Mouse (Mus musculus): ENCODE measurements around the gene Adcy4. TPM values are rescaled to one million over a fixed set of nuclear protein-coding genes. Genes with fewer than 3 reads are reported as not detected.

Gene Adcy4
- polyA plus RNA-seq, 1 experiment from 2014 or later, result 17.7 TPM

DNA sequence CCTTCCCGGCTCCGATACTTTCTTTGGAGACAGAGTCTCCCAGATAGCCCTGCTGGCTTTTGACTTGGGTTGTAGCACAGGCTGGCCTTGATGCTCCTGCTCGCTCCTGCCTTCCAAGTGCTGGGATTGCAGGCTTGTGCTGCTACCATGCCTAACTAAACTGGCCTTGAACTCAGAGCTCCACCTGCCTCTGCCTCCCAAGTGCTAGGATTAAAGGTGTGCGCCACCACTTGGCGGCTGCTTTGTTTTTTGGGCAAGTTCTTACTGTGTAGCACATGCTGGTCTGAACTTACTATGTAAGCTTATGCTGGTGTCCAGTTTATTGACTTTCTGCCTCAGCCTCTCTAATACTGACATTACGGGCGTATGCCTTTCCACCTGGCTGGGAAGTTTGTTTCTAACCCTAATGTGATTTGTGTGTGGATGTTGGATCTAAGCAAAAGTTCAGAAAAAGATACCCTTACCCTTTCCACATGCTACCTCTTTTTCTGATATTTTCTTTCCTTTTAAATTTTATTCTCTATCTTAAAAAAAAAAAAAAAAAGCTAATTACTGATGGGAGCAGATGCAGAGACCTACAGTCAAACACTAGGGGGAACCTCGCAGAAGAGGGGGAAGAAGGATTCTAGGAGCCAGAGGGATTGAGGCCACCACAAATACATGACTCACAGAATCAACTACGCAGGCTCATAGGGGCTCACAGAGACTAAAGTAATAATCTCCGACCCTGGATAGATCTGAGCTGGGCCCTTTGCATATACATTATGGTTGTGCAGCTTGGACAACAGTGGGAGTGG, 36.6 kb downstream of the Adcy4 start:
- Histone ChIP-seq H3K4me1 (ENCODE audit: control insufficient read depth in 2 of 2, insufficient read depth in 2 of 2, low read length in 2 of 2) (peaks cover 8 to 22% of the 10 kb centered on the region in 2 experiments; a peak in 3 of 4 replicates), H3K4me3 (ENCODE audit: control insufficient read depth in 1 of 2, insufficient read depth in 1 of 2, low read depth in 1 of 2, low read length in 2 of 2) (no peak overlapping the region), H3K27ac (replicated peaks in 1 of 2; ENCODE audit: control insufficient read depth in 1 of 2, insufficient read depth in 1 of 2, low read depth in 2 of 2, low read length in 2 of 2) (no peak overlapping the region), H3K36me3 (ENCODE audit: control insufficient read depth, insufficient read depth, low read length) (peaks cover 53% of the 10 kb centered on the region), H3K27me3 (ENCODE audit: control insufficient read depth, insufficient read depth, low read length) (no peaks in the 10 kb centered on the region), H3K4me2 (ENCODE audit: low read length) (0 out of 2 replicates have a peak overlapping the region, but pooled peaks have one; percentile 98), H3K9ac (ENCODE audit: low read length) (no peak overlapping the region), H3K9me3 (ENCODE audit: control insufficient read depth, low read length) (no peaks in the 10 kb centered on the region)
- ATAC-seq (ENCODE audit: insufficient number of reproducible peaks, insufficient read depth, low FRiP score, low read depth), result no peak
- 91% methylated on average over 10 of the region's 10 CpGs for WGBS

- peaks cover 8 to 22% of the 10 kb centered on the region in 2 experiments; a peak in 3 of 4 replicates for H3K4me1 ChIP-seq (ENCODE audit: control insufficient read depth in 2 of 2, insufficient read depth in 2 of 2, low read length in 2 of 2)
Observed at GRCm38 (mm10) chr14:55745861-55746237, 38.0 kb downstream of the Adcy4 start.

GRCm38 (mm10) chr14:55745180-55745860, 38.6 kb downstream of the Adcy4 start, which contains the start of the genes Dhrs1 and Nop9:
Gene Dhrs1 (minus strand): TSS chr14:55745690.
Gene Nop9 (plus strand): TSS chr14:55745693.
- Histone ChIP-seq H3K27me3 (ENCODE audit: control insufficient read depth, insufficient read depth, low read length) (no peaks in the 10 kb centered on the region), H3K4me2 (ENCODE audit: low read length) (peak within 1 kb of the TSS; percentile 98), H3K4me3 (ENCODE audit: control insufficient read depth in 1 of 2, insufficient read depth in 1 of 2, low read depth in 1 of 2, low read length in 2 of 2) (peak within 1 kb of the TSS; percentile 79 to 93), H3K27ac (replicated peaks in 1 of 2; ENCODE audit: control insufficient read depth in 1 of 2, insufficient read depth in 1 of 2, low read depth in 2 of 2, low read length in 2 of 2) (peak within 1 kb of the TSS; percentile 3 to 58; a peak in 2 of 4 replicates), H3K9me3 (ENCODE audit: control insufficient read depth, low read length) (no peaks in the 10 kb centered on the region), H3K36me3 (ENCODE audit: control insufficient read depth, insufficient read depth, low read length) (peaks cover 53% of the 10 kb centered on the region), H3K9ac (ENCODE audit: low read length) (peak within 1 kb of the TSS; percentile 91), H3K4me1 (ENCODE audit: control insufficient read depth in 2 of 2, insufficient read depth in 2 of 2, low read length in 2 of 2) (peaks cover 8 to 22% of the 10 kb centered on the region in 2 experiments; a peak in 3 of 4 replicates)
- peak; percentile 86 for ATAC-seq (ENCODE audit: insufficient number of reproducible peaks, insufficient read depth, low FRiP score, low read depth)
- 1% methylated on average over 47 of the region's 48 CpGs for WGBS

More at GRCm38 (mm10) chr14:55745861-55746237, 38.0 kb downstream of the Adcy4 start:
- H3K27ac ChIP-seq (replicated peaks in 1 of 2; ENCODE audit: control insufficient read depth in 1 of 2, insufficient read depth in 1 of 2, low read depth in 2 of 2, low read length in 2 of 2), result peak overlapping the region in 1 of 2 experiments; percentile 44; a peak in 2 of 4 replicates
- no peaks in the 10 kb centered on the region for H3K9me3 ChIP-seq (ENCODE audit: control insufficient read depth, low read length)
- peak overlapping the region; percentile 91 for H3K9ac ChIP-seq (ENCODE audit: low read length)
- no peak; the same call in 1 of the 2 replicates for ATAC-seq (ENCODE audit: insufficient number of reproducible peaks, insufficient read depth, low FRiP score, low read depth)
- peaks cover 53% of the 10 kb centered on the region for H3K36me3 ChIP-seq (ENCODE audit: control insufficient read depth, insufficient read depth, low read length)
- H3K4me3 ChIP-seq (ENCODE audit: control insufficient read depth in 1 of 2, insufficient read depth in 1 of 2, low read depth in 1 of 2, low read length in 2 of 2), result peak overlapping the region; percentile 79 to 93
- WGBS, result under 1% methylated on average over 31 of the region's 31 CpGs
- H3K27me3 ChIP-seq (ENCODE audit: control insufficient read depth, insufficient read depth, low read length), result no peaks in the 10 kb centered on the region
- peak overlapping the region; percentile 98 for H3K4me2 ChIP-seq (ENCODE audit: low read length)

DNA sequence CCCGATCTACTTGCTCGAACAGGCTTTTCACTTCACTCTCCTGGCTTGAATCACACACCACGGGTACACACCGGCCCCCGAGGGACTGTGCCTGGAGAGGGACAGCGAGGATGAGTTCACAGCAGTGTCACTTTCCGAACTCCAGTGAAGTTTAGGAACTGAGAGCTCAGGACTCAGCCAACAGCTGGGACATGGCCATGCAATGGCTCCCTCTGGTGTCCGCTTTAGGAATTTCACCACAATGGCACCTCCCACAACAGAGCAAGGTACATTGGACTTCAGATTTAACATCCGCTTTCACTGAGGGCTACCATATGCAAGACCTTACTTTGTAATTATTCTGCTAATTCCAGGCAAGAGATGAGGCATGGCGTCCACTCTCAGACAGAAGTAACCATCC, 40.2 kb downstream of the Adcy4 start:
- Histone ChIP-seq H3K9me3 (ENCODE audit: control insufficient read depth, low read length) (no peaks in the 10 kb centered on the region), H3K27ac (replicated peaks in 1 of 2; ENCODE audit: control insufficient read depth in 1 of 2, insufficient read depth in 1 of 2, low read depth in 2 of 2, low read length in 2 of 2) (no peak overlapping the region), H3K4me2 (ENCODE audit: low read length) (peak overlapping the region; percentile 6), H3K4me3 (ENCODE audit: control insufficient read depth in 1 of 2, insufficient read depth in 1 of 2, low read depth in 1 of 2, low read length in 2 of 2) (no peak overlapping the region), H3K9ac (ENCODE audit: low read length) (peak overlapping the region; percentile 2), H3K27me3 (ENCODE audit: control insufficient read depth, insufficient read depth, low read length) (no peaks in the 10 kb centered on the region), H3K4me1 (ENCODE audit: control insufficient read depth in 2 of 2, insufficient read depth in 2 of 2, low read length in 2 of 2) (peaks cover 8 to 22% of the 10 kb centered on the region in 2 experiments; a peak in 3 of 4 replicates), H3K36me3 (ENCODE audit: control insufficient read depth, insufficient read depth, low read length) (peaks cover 53% of the 10 kb centered on the region)
- WGBS, result 17% methylated on average over 10 of the region's 10 CpGs
- no peak for ATAC-seq (ENCODE audit: insufficient number of reproducible peaks, insufficient read depth, low FRiP score, low read depth)

DNA sequence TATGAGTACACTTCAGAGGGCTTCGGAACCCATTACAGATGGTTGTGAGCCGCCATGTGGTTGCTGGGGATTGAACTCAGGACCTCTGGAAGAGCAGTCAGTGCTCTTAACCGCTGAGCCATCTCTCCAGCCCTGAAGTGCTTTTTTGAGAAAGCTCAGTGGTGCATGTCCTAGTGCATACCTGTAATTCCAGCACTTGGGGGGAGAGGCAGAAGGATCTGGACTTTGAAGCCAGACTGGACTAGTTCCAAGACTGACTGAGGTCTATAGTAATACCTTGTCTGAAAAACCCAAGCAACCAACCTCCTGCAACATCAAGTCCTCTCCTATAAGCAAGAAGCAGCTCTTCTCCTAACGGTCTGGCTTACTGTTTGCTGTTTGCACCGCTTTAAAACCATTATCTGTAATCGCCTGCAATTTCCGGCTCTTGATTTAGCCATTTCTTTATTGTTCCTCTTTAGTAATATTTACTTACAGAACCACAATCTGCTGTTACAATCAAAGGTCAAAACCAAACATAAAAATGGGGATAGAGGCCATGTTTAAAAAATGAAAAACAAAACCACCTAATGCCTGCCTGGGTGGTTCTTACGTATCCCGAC, 46.7 kb downstream of the Adcy4 start:
- Histone ChIP-seq H3K4me1 (ENCODE audit: control insufficient read depth in 2 of 2, insufficient read depth in 2 of 2, low read length in 2 of 2) (no peaks in the 10 kb centered on the region), H3K9ac (ENCODE audit: low read length) (no peak overlapping the region), H3K27ac (replicated peaks in 1 of 2; ENCODE audit: control insufficient read depth in 1 of 2, insufficient read depth in 1 of 2, low read depth in 2 of 2, low read length in 2 of 2) (no peak overlapping the region), H3K36me3 (ENCODE audit: control insufficient read depth, insufficient read depth, low read length) (peaks cover 48% of the 10 kb centered on the region), H3K4me3 (ENCODE audit: control insufficient read depth in 1 of 2, insufficient read depth in 1 of 2, low read depth in 1 of 2, low read length in 2 of 2) (no peak overlapping the region), H3K9me3 (ENCODE audit: control insufficient read depth, low read length) (no peaks in the 10 kb centered on the region), H3K27me3 (ENCODE audit: control insufficient read depth, insufficient read depth, low read length) (no peaks in the 10 kb centered on the region), H3K4me2 (ENCODE audit: low read length) (no peak overlapping the region)
- 85% methylated on average over 9 of the region's 9 CpGs for WGBS
- ATAC-seq (ENCODE audit: insufficient number of reproducible peaks, insufficient read depth, low FRiP score, low read depth), result no peak

- no peak for ATAC-seq (ENCODE audit: insufficient number of reproducible peaks, insufficient read depth, low FRiP score, low read depth)
- no peaks in the 10 kb centered on the region for H3K4me1 ChIP-seq (ENCODE audit: control insufficient read depth in 2 of 2, insufficient read depth in 2 of 2, low read length in 2 of 2)
- H3K27ac ChIP-seq (replicated peaks in 1 of 2; ENCODE audit: control insufficient read depth in 1 of 2, insufficient read depth in 1 of 2, low read depth in 2 of 2, low read length in 2 of 2), result no peak overlapping the region
- H3K27me3 ChIP-seq (ENCODE audit: control insufficient read depth, insufficient read depth, low read length), result peaks cover 4% of the 10 kb centered on the region; the same call in 1 of the 2 replicates
- H3K9ac ChIP-seq (ENCODE audit: low read length), result no peak overlapping the region
- H3K36me3 ChIP-seq (ENCODE audit: control insufficient read depth, insufficient read depth, low read length), result peaks cover 33% of the 10 kb centered on the region
- no peak overlapping the region for H3K4me2 ChIP-seq (ENCODE audit: low read length)
- H3K9me3 ChIP-seq (ENCODE audit: control insufficient read depth, low read length), result no peaks in the 10 kb centered on the region
- no peak overlapping the region for H3K4me3 ChIP-seq (ENCODE audit: control insufficient read depth in 1 of 2, insufficient read depth in 1 of 2, low read depth in 1 of 2, low read length in 2 of 2)
- WGBS, result 76% methylated on average over 4 of the region's 4 CpGs
Observed at GRCm38 (mm10) chr14:55735758-55736157, 48.1 kb downstream of the Adcy4 start.

DNA sequence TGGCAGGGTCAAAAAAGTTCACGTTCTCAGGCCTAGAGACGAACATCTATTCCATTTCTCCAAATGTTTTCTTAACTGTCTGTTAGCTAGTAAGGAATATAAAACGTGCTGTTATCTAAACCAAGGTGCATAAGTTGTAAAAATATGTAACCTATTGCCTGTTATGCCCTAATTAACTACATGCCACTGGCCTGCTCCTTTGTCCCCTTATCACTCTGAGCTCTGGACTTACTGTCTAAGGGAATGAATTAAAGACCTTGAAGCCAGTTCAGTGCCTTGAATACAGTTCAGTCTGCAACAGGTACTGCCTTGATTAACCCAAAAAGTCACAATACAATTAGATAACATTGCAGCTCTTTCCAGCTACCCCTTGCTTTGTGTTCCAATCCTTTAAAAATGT, 48.6 kb downstream of the Adcy4 start:
- Histone ChIP-seq H3K9ac (ENCODE audit: low read length) (no peak overlapping the region), H3K27me3 (ENCODE audit: control insufficient read depth, insufficient read depth, low read length) (peaks cover 4% of the 10 kb centered on the region; the same call in 1 of the 2 replicates), H3K4me2 (ENCODE audit: low read length) (no peak overlapping the region), H3K36me3 (ENCODE audit: control insufficient read depth, insufficient read depth, low read length) (peaks cover 29% of the 10 kb centered on the region), H3K4me1 (ENCODE audit: control insufficient read depth in 2 of 2, insufficient read depth in 2 of 2, low read length in 2 of 2) (no peaks in the 10 kb centered on the region), H3K9me3 (ENCODE audit: control insufficient read depth, low read length) (no peaks in the 10 kb centered on the region), H3K27ac (replicated peaks in 1 of 2; ENCODE audit: control insufficient read depth in 1 of 2, insufficient read depth in 1 of 2, low read depth in 2 of 2, low read length in 2 of 2) (no peak overlapping the region), H3K4me3 (ENCODE audit: control insufficient read depth in 1 of 2, insufficient read depth in 1 of 2, low read depth in 1 of 2, low read length in 2 of 2) (no peak overlapping the region)
- ATAC-seq (ENCODE audit: insufficient number of reproducible peaks, insufficient read depth, low FRiP score, low read depth), result no peak
- WGBS, result 54% methylated on average over 3 of the region's 3 CpGs

Data from heart, embryonic 14.5 days (tissue).